Mouse (Mus musculus): ENCODE data around the gene Klc3.

- TF ChIP-seq POLR2A (IDR thresholded peaks at IDR 0.05; ENCODE audit: borderline replicate concordance, extremely low read depth, insufficient read depth, insufficient read length, poor library complexity, severe bottlenecking) (no peak), CTCF (IDR thresholded peaks at IDR 0.05; ENCODE audit: borderline replicate concordance, extremely low read depth, insufficient read depth, insufficient read length) (no peak)
Observed at GRCm38 (mm10) chr7:19402535-19403112, 1.3 kb downstream of the Klc3 start.
